Mouse (Mus musculus): ENCODE results near the gene Tdpoz5.
"Not testable (repeated sequence)": the region's sequence is repeated elsewhere in the genome, so short reads cannot be mapped to it uniquely, and the experiment has no call there.

Gene Tdpoz5

DNA sequence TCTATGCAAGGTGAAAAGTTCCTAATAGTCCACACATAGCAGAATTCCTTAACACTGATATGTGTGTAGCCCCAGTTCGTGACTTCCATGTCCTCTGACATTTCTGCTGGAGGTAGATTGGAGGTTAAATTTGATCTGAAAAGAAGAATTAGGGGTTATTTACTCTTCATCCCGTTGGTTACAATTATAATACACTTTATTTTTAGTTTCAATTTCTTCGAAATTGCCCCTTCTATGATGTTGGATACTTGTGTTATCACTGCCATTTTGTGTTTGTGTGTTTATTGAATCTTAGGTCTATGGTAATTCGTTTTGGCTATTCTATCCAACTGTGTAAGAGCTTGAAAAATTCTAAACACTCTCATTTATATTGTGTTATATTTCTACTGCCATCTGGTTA, at the start of gene Tdpoz5:
Gene Tdpoz5, minus strand, starts transcription at position 101 of the 400 bp plus-strand sequence.
- DNase-seq (ENCODE audit: low spot score in 2 of 2) = not testable (repeated sequence)

DNA sequence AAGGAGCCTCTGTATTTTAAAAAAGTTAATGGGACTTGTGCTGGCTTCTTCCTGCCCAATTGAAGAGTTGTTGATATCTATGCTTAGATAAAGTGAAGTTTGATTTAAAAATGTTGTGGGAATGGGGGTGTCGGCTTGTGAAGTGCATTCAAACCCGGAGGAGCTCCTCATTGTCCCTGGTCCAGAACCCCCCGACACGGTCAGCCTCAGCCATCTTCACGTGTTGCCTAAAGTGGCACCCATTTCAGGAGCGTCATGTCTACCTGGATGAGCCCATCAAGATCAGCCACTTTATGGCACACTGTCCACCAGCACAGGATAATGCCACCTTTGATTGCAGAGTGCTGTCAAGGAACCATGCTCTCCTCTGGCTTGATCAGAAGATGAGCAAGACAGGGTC, 7.8 kb upstream of the Tdpoz5 start:
- DNase-seq (ENCODE audit: low spot score in 2 of 2) = not testable (repeated sequence)

DNA sequence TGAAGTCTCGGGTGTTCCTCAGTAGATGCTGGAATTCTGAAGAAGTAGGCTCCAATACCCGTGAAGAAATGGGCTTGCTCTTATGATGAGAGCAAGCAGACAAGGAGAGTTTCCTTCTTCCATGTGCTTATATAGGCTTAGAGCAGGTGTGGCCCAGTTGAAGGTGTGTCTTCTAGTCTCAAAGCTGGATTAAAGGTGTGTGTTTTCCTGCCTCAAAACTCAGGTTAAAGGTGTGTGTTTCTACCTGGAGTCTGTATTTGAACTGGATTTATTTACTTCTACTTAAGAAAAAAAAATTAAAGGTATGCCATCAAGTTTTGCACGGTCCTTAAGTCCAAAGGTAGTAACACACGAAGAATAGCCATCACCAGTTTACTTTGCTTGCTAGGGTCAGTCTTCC, 17.7 kb downstream of the Tdpoz5 start, which contains the start of gene Gm9117:
Gene Gm9117, minus strand, starts transcription at position 101 of the 400 bp plus-strand sequence.
- not testable (repeated sequence) for DNase-seq (ENCODE audit: low spot score in 2 of 2)

DNA sequence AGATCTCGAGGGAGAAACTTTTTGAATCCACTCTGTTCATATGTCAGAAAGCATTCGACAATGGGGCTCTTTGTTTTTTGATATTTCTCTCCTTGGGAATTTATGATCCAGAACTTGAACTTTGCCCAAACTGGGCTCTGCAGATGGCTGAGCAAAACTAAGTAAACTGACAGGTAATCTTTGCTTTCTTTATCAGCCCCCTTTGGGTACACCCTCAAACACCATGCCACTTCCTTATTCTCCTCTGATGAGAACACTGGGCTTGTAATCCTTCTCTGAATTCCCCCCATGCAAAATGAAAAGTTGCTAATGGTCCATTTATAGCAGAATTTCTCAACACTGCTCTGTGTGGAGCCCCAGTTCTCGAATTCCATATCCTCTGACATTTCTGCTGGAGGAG, 22.7 kb downstream of the Tdpoz5 start:
- DNase-seq (ENCODE audit: low spot score in 2 of 2) = not testable (repeated sequence)
